Mouse (Mus musculus) G1E (cell line): ENCODE data around the gene Hs1bp3. TPM values are rescaled to one million over a fixed set of nuclear protein-coding genes. Genes with fewer than 3 reads are reported as not detected.

ENCODE experiments used
- ATAC-seq: 2 replicates; pipeline ENCODE4 v1.8.0; 2016; ENCODE audit warnings: mild to moderate bottlenecking; ENCODE audit not compliant: insufficient number of reproducible peaks, poor library complexity, low FRiP score, severe bottlenecking; ENCODE audit errors: extremely low read depth
- DNase-seq: peaks from one replicate; pipeline ENCODE4 v3.0.0; 2012; ENCODE audit warnings: low spot score
- H3K27me3 ChIP-seq: 2 replicates; pipeline ENCODE4 v1.6.1; 2012; ENCODE audit warnings: mild to moderate bottlenecking, low read length, inconsistent platforms; ENCODE audit not compliant: insufficient read depth
- H3K36me3 ChIP-seq: replicated peaks from 2 replicates; pipeline ENCODE3; 2012; ENCODE audit warnings: mild to moderate bottlenecking, inconsistent platforms
- H3K4me1 ChIP-seq: 2 replicates; pipeline ENCODE4 v1.6.1; 2012; ENCODE audit warnings: low read depth, low read length, inconsistent platforms, mixed read lengths; ENCODE audit not compliant: insufficient read depth
- H3K4me3 ChIP-seq: 2 replicates; pipeline ENCODE4 v1.5.1; 2012; ENCODE audit warnings: low read depth, mild to moderate bottlenecking, inconsistent platforms, low read length, moderate library complexity, mixed read lengths
- H3K9me3 ChIP-seq: replicated peaks from 2 replicates; pipeline ENCODE4 v1.6.1; 2012; ENCODE audit warnings: inconsistent platforms
- CTCF ChIP-seq: IDR thresholded peaks from 2 replicates; pipeline ENCODE4 v1.5.1; 2012; ENCODE audit warnings: low read depth, low read length, inconsistent platforms, mixed read lengths
- GATA1 ChIP-seq: IDR thresholded peaks from 2 replicates; pipeline ENCODE4 v1.6.1; 2012; ENCODE audit warnings: borderline replicate concordance, low read length, inconsistent platforms, mixed read lengths
- GATA2 ChIP-seq: IDR thresholded peaks from 2 replicates; pipeline ENCODE4 v1.6.1; 2012; ENCODE audit warnings: low read depth, low read length, inconsistent platforms, borderline replicate concordance
- POLR2AphosphoS5 ChIP-seq: IDR thresholded peaks from 2 replicates; pipeline ENCODE4 v1.6.1; 2012; ENCODE audit warnings: low read depth, low read length, inconsistent platforms; ENCODE audit not compliant: insufficient replicate concordance
- TAL1 ChIP-seq: conservative IDR thresholded peaks from 2 replicates; pipeline ENCODE4 v1.6.1; 2012; ENCODE audit warnings: low read depth, low read length, inconsistent platforms, mixed read lengths
- polyA plus RNA-seq: library from polyadenylated mRNA; stranded (reverse); fragments of >175 nt; gene quantifications from 2 replicates; pipeline ENCODE4 v1.2.3, GENCODE M21; 2012
- total RNA-seq, 2 experiments: library from RNA; stranded (forward) in 1 of 2; stranded (reverse) in 1 of 2; fragments of 200-1000 nt in 1 of 2; fragments of >200 nt in 1 of 2; fragmentation: Nextera tagmentation in 1 of 2; gene quantifications; 2 replicates each; pipeline ENCODE4 v1.2.3; 2014 to 2017

Hs1bp3 gene
- total and polyA plus RNA-seq, 3 experiments: 17.6 to 19.1 (median 18.8) TPM

DNA sequence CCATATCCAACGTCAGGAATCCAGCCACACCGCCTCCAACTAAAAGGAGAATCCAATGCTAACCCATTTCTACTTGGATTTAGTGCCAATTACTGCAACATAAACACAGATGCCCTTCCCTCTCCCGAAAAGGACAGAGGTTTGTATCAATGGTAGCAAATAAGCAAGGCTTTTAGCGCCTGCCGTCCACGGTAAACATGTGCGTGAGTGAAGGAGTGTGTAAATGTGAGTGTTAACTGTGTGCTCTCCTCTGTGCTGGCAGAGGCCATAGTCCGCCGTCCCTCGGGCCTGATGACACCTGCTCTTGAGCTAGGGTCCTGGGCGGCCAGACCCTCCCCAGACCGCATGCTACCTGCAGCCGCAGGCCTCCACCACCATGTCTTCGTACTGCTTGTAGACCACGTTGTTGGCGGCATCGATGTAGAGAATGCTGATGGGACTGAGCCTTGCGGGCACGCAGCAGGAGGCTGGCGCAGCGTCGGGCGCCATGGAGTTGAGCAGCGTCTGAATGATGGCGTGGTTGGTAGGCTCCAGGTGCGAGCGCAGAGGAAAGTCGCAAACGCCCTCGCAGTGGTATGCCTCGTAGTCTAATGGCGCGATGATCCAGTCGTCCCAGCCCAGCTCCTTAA, 15.5 kb upstream of the Hs1bp3 start:
- H3K4me3 ChIP-seq: no peak overlapping the region
- peaks cover 32% of the 10 kb centered on the region for H3K9me3 ChIP-seq
- no peaks in the 10 kb centered on the region for H3K36me3 ChIP-seq
- TF ChIP-seq GATA2: no peak
- no peak for TF ChIP-seq TAL1
- no peak for TF ChIP-seq GATA1
- TF ChIP-seq POLR2AphosphoS5: no peak
- TF ChIP-seq CTCF: no peak
- no peaks in the 10 kb centered on the region for H3K4me1 ChIP-seq
- peaks cover 7% of the 10 kb centered on the region; the same call in 1 of the 2 replicates for H3K27me3 ChIP-seq
- DNase-seq (no peak), ATAC-seq (no peak)

DNA sequence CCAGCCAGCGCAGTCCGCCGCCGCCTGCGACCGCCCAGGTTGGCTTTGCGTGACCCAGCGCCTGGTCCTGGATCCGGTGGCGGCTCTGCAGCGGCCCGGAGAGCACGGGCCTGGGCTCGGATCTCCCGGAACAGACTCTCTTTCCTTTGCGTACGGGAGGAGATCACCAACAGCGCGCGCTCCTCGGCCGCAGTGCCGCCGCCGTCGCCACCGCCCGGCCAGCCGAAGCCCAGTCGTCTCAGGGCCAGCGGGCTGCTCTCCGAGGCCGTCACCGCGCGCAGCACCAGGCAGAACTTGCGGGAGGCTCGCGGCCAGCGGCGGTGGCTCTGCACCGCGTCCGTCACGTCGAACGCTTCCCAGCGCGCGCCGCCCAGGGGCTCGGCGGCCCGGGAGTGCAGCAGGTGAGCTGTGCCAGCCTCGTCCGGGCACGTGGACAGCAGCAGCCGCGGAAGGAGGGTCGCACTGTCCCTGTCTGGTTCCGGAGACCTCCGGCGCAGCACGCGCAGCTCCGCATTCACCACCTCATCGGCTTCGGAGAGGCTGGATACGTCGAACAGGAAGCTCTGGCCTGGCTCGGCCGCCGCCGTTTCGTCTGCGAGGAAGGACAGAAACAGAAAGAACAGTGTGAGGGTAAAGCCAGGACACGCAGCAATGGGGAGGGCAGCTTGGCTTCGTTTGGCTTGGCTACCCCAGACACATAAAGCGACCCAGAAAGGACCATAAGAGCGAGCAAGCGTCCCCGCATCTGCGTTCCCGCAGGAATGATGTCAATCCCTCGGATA, 14.7 kb upstream of the Hs1bp3 start:
- H3K36me3 ChIP-seq: no peaks in the 10 kb centered on the region
- ATAC-seq (no peak), DNase-seq (no peak)
- H3K9me3 ChIP-seq: peaks cover 32% of the 10 kb centered on the region
- H3K4me1 ChIP-seq: no peaks in the 10 kb centered on the region
- TF ChIP-seq POLR2AphosphoS5: no peak
- no peak for TF ChIP-seq GATA1
- no peak for TF ChIP-seq TAL1
- no peak overlapping the region; the same call in 1 of the 2 replicates for H3K4me3 ChIP-seq
- peaks cover 7% of the 10 kb centered on the region; the same call in 1 of the 2 replicates for H3K27me3 ChIP-seq

DNA sequence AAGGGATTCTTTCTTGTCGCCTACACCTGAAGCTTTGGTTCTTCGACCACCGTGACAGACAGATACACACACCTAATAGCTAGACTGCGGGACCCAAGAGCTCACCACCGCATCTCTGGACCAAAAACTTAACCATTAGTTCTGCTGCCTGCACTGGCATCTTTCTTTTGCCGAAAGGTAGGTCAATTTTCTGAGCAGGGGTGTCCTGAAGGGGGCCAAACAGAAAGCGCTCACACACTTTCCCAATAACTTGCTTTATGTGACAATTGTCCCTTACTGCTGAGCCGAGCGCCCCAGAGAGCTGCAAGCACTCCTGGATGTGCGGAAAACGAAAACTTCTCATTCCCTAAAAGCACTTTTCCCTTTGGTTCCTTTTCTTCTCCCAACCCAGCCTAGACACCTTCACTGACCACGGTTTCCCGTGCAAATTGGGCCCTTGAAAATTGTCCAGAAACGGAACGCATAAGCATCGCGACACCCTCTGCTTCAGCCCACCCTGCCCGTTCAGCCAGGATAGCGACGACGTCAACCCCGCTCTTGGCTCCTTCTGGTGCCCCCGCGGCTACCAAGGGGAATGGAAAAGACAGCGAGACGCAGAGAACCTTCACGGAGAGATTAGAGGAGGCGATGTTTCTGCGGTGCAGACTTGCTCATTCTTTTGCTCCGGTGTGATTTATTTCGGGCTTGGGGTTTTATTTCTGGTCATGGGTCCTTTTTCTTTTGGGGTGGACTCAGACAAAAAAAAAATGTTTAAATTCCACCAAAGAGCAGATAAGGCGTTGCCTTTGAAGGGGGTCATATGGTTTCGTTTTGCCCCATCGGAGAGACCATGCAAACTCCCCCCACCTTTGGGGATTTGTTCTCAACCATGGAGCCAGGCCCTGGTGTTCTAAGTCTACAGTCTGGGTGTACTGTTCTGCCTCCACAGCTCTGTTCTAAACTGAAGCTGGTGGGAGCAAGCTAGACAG, 13.8 kb upstream of the Hs1bp3 start:
- no peak for TF ChIP-seq GATA1
- no peak for TF ChIP-seq CTCF
- no peak for TF ChIP-seq POLR2AphosphoS5
- no peak for TF ChIP-seq TAL1
- TF ChIP-seq GATA2: no peak
- no peak for ATAC-seq
- Histone ChIP-seq H3K36me3 (no peaks in the 10 kb centered on the region), H3K4me1 (no peaks in the 10 kb centered on the region), H3K27me3 (peaks cover 7% of the 10 kb centered on the region; the same call in 1 of the 2 replicates), H3K9me3 (peaks cover 32% of the 10 kb centered on the region), H3K4me3 (no peak overlapping the region)
- DNase-seq: no peak

DNA sequence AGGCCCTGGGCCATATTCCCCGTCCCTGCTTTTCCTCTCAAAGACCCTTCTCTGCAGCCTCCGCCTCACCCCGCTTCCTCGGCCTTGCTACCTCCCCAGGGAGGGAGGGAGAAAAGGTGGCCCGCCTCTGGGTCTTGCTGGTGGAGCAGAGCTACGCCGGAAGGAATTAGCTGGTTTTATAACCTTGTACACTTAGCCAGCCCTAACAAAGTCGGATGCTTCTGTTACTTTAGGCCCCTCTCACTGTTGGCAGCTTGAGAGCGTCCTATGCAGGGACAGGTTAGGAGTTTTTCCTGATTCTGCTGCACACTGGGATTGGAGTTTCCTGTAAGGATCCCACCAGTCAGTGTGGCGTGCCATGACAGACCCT, 13.1 kb upstream of the Hs1bp3 start:
- TF ChIP-seq GATA1: no peak
- Histone ChIP-seq H3K4me3 (no peak overlapping the region), H3K36me3 (no peaks in the 10 kb centered on the region), H3K9me3 (peaks cover 32% of the 10 kb centered on the region), H3K27me3 (peaks cover 8% of the 10 kb centered on the region), H3K4me1 (no peaks in the 10 kb centered on the region)
- no peak for DNase-seq
- ATAC-seq: no peak

DNA sequence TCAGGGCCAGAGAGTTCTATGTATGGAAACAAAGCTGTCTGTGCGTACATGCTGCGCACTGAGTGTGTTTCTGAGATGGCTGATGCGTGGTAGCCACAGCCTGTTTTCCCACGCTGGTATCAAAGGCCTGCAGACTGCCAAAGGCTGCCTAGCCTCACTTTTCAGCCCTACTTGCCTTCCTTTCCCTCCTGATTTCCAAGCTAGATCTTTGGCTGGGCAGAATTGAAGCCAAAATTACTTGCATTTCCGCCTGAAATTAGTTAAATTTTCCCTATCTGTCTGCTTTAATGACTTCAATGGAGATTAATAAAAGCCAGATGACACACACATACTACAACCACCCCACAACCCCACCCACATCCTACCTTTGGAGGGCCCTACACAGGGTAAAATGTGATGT, 12.7 kb upstream of the Hs1bp3 start:
- Histone ChIP-seq H3K4me3 (no peak overlapping the region), H3K4me1 (no peaks in the 10 kb centered on the region), H3K27me3 (peaks cover 10% of the 10 kb centered on the region), H3K9me3 (peaks cover 32% of the 10 kb centered on the region), H3K36me3 (no peaks in the 10 kb centered on the region)
- ATAC-seq (no peak), DNase-seq (no peak)
- TF ChIP-seq CTCF (no peak), TAL1 (no peak), POLR2AphosphoS5 (no peak), GATA2 (no peak), GATA1 (no peak)

DNA sequence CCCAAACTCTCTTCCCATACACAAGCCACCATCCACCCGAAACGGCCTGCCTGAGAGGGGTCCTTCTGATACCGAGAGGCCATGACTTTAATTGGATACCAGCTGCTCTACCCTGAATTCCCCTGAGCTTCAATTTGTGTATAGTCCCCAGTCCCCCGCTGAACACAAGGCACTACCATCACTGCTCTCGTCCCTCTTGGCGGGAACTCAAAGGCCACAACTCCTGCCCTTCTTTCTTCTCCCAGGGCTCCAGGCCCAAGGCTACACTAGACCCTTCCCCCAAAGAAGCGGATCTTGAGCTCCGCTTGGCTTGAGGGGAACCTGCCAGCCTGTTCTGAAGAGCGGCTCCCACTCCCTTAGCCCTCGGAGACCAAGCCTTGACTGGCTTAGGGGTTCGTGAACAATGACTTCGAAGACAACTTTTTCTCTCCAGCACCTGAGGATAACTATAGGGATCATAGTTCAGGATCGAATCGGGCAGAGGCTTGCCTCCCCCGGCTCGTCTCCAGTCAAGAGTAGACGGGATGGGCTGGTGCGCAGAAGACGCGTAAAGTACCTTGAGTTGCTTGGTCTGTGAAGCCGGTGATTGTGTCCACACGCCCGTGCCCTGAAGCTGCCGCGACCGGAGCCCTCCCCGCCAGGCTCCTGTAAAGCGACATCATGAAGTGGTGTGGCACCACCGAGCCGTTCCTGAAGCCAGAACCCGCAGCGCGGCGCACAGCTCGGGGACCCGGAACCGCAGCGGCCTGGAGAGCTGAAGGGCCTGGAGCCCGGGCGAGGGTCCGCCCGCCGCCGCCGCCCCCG, 12.0 kb upstream of the Hs1bp3 start:
- no peak for DNase-seq
- no peaks in the 10 kb centered on the region for H3K4me1 ChIP-seq
- TF ChIP-seq TAL1 (no peak), GATA2 (no peak), POLR2AphosphoS5 (no peak), CTCF (no peak), GATA1 (no peak)
- H3K4me3 ChIP-seq: no peak overlapping the region
- peaks cover 32% of the 10 kb centered on the region for H3K9me3 ChIP-seq
- H3K27me3 ChIP-seq: peaks cover 10% of the 10 kb centered on the region
- H3K36me3 ChIP-seq: no peaks in the 10 kb centered on the region
- no peak for ATAC-seq
